In the genomic region with DNA sequence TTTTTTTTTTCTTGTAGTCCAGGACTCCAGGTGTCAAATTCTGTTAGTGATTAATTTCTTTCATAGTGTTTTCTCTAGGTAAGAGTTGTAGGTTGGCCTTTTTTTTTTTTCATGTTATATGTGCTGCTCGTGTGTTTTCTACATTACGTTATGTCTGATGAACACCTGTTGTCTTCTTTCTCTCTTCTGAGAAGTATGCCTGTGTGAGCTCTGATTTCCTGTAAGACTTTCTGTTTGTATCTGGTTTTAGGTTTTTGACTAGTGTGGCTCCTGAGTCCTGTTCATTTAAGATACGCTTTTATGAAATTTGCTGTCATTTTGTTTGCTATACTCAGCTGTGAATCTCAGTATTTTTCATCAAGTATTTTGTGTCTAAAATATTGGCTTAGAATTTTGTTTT, we compare ENCODE assay signal across 19 mouse cellular contexts.
"Had no signal": no experiment of that assay in that cellular context is flagged by ENCODE, and none has a peak within 500 bp of the region (broad histone marks: within the 10 kb centered on the region; RNA-seq: fewer than 3 reads in every experiment).

No protein-coding gene starts in this region.

- H3K27me3 ChIP-seq: kidney, embryonic 15.5 days; liver, embryonic 13.5 days; megakaryocyte, embryonic 14.5 days; neural tube, embryonic 12.5 days; neural tube, embryonic 15.5 days had no signal

- H3K27ac ChIP-seq: kidney, embryonic 15.5 days; left cerebral cortex, adult 2 months; liver, embryonic 13.5 days; neural tube, embryonic 12.5 days; neural tube, embryonic 15.5 days; stomach, postnatal 0 days had no signal

- ATAC-seq: intestine, postnatal 0 days had no signal

- DNase-seq: kidney, adult 2 months; kidney, postnatal 10 days; kidney, postnatal 36 days; layer of hippocampus, postnatal 36 days; liver, embryonic 13.5 days; lung, adult 2 months; lung, postnatal 36 days; midbrain, embryonic 14.5 days; right cerebral cortex, adult 18-20 months; right cerebral cortex, postnatal 14 days; right cerebral cortex, postnatal 4 days; thymus, postnatal 25 days had no signal

- H3K4me3 ChIP-seq: kidney, embryonic 15.5 days; left cerebral cortex, adult 2 months; liver, embryonic 13.5 days; megakaryocyte, embryonic 14.5 days; neural tube, embryonic 12.5 days; neural tube, embryonic 15.5 days had no signal

- H3K36me3 ChIP-seq: kidney, embryonic 15.5 days; liver, embryonic 13.5 days; neural tube, embryonic 12.5 days; neural tube, embryonic 15.5 days had no signal

- H3K4me1 ChIP-seq: neural tube, embryonic 12.5 days; neural tube, embryonic 15.5 days had no signal
